Mouse (Mus musculus) stomach, embryonic 14.5 days (tissue): Measurements from ENCODE around the gene Spen. TPM values are rescaled to one million over a fixed set of nuclear protein-coding genes. Genes with fewer than 3 reads are reported as not detected.

ENCODE experiments used
- ATAC-seq: fragments of 200-750 bp; cut with Nextera tagmentation; 2 replicates; pipeline ENCODE4 v1.8.0; 2017; ENCODE audit warnings: low read depth, moderate TSS enrichment; ENCODE audit not compliant: insufficient number of reproducible peaks, insufficient read depth, low FRiP score
- H3K27ac ChIP-seq: fragments of 300-500 bp; sonication (generic); 2 replicates; pipeline ENCODE4 v1.5.1; 2014; ENCODE audit warnings: mild to moderate bottlenecking, low read length, moderate library complexity, mixed read lengths
- H3K27me3 ChIP-seq: fragments of 300-500 bp; sonication (generic); 2 replicates; pipeline ENCODE4 v1.6.1; 2014; ENCODE audit warnings: low read length, control low read depth, mixed read lengths; ENCODE audit not compliant: control insufficient read depth, insufficient read depth
- H3K36me3 ChIP-seq: fragments of 300-500 bp; sonication (generic); 2 replicates; pipeline ENCODE4 v1.6.1; 2014; ENCODE audit warnings: mild to moderate bottlenecking, control low read depth, low read length, moderate library complexity, mixed read lengths; ENCODE audit not compliant: control insufficient read depth, insufficient read depth
- H3K4me1 ChIP-seq: fragments of 300-500 bp; sonication (generic); 2 replicates; pipeline ENCODE4 v1.6.1; 2014; ENCODE audit warnings: low read length, control low read depth, mixed read lengths; ENCODE audit not compliant: control insufficient read depth, insufficient read depth
- H3K4me2 ChIP-seq: fragments of 300-500 bp; sonication (generic); replicated peaks from 2 replicates; pipeline ENCODE4 v1.6.1; 2014; ENCODE audit warnings: low read depth, low read length, control low read depth
- H3K4me3 ChIP-seq: fragments of 300-500 bp; sonication (generic); 2 replicates; pipeline ENCODE4 v1.5.1; 2014; ENCODE audit warnings: low read depth, low read length, control low read depth
- H3K9ac ChIP-seq: fragments of 300-500 bp; sonication (generic); replicated peaks from 2 replicates; pipeline ENCODE4 v1.6.1; 2014; ENCODE audit warnings: low read depth, mild to moderate bottlenecking, control low read depth, low read length, moderate library complexity, mixed read lengths
- H3K9me3 ChIP-seq: fragments of 300-500 bp; sonication (generic); 2 replicates; pipeline ENCODE4 v1.6.1; 2016; ENCODE audit warnings: low read depth, low read length, control low read depth; ENCODE audit not compliant: control insufficient read depth
- WGBS: fragments of 180-500 bp; shearing (Covaris S2); extraction: QIAGEN DNeasy Blood & Tissue Kit; methylation state at CpG from one replicate; pipeline ENCODE4 v1.1.7; 2014; 5-methylcytosine and 5-hydroxymethylcytosine counted together
- polyA plus RNA-seq: library from polyadenylated mRNA; unstranded; fragments of >200 nt; fragmentation: Nextera tagmentation; extraction: Ambion mirVana; gene quantifications from 2 replicates; pipeline ENCODE4 v1.2.1, GENCODE M21; 2014

Gene Spen
- polyA plus RNA-seq, 1 experiment from 2014 or later, result 16.9 TPM

DNA sequence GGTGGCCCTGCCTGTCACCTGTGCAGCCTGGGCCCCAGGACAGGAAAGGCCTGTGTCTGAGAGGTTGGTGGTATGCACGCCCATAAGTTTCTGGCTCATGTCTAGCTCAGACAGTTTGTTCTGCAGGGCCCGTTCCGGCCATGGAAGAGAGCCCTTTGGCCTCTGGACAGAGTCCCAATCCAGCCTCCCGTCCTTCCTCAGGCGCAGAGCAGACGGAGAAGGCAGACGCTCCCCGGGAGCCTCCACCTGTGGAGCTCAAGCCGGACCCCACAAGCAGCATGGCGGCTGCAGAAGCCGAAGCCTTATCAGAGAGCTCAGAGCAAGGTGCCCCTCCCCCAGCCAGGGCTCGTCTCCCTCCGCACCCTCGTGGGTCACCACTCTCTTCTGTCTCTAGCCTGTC is 74.9 kb downstream of the Spen start:
- H3K36me3 ChIP-seq, result peaks cover 61% of the 10 kb centered on the region
- H3K4me2 ChIP-seq, result no peak overlapping the region
- no peak overlapping the region for H3K4me3 ChIP-seq
- no peak for ATAC-seq
- no peaks in the 10 kb centered on the region for H3K4me1 ChIP-seq
- no peak overlapping the region for H3K9ac ChIP-seq
- no peaks in the 10 kb centered on the region for H3K9me3 ChIP-seq
- no peak overlapping the region for H3K27ac ChIP-seq
- WGBS, result 80% methylated on average over 14 of the region's 14 CpGs
- H3K27me3 ChIP-seq, result no peaks in the 10 kb centered on the region

GRCm38 (mm10) chr4:141461576-141461975 is 76.8 kb downstream of the Spen start:
- H3K27me3 ChIP-seq, result no peaks in the 10 kb centered on the region
- H3K4me1 ChIP-seq, result 0 out of 2 replicates have a peak, but pooled peaks cover 4% of the 10 kb centered on the region
- H3K27ac ChIP-seq, result no peak overlapping the region
- ATAC-seq, result no peak
- H3K4me3 ChIP-seq, result no peak overlapping the region
- H3K36me3 ChIP-seq, result peaks cover 47% of the 10 kb centered on the region
- no peak overlapping the region for H3K4me2 ChIP-seq
- H3K9me3 ChIP-seq, result no peaks in the 10 kb centered on the region
- WGBS, result 89% methylated on average over 12 of the region's 12 CpGs
- H3K9ac ChIP-seq, result no peak overlapping the region

GRCm38 (mm10) chr4:141461088-141461487 is 77.3 kb downstream of the Spen start:
- H3K9me3 ChIP-seq, result no peaks in the 10 kb centered on the region
- 0 out of 2 replicates have a peak, but pooled peaks cover 4% of the 10 kb centered on the region for H3K4me1 ChIP-seq
- H3K36me3 ChIP-seq, result peaks cover 42% of the 10 kb centered on the region
- no peaks in the 10 kb centered on the region for H3K27me3 ChIP-seq
- H3K4me2 ChIP-seq, result no peak overlapping the region
- no peak for ATAC-seq
- WGBS, result 63% methylated on average over 12 of the region's 12 CpGs
- H3K9ac ChIP-seq, result no peak overlapping the region
- no peak overlapping the region for H3K4me3 ChIP-seq
- H3K27ac ChIP-seq, result no peak overlapping the region

- 90% methylated on average over 4 of the region's 4 CpGs for WGBS
- Histone ChIP-seq H3K4me3 (no peak overlapping the region), H3K4me2 (no peak overlapping the region), H3K27ac (no peak overlapping the region), H3K36me3 (peaks cover 36% of the 10 kb centered on the region), H3K9me3 (no peaks in the 10 kb centered on the region), H3K4me1 (0 out of 2 replicates have a peak, but pooled peaks cover 4% of the 10 kb centered on the region), H3K27me3 (no peaks in the 10 kb centered on the region), H3K9ac (no peak overlapping the region)
- ATAC-seq, result no peak
These were observed 77.9 kb downstream of the Spen start for GRCm38 (mm10) chr4:141460481-141460880.

GRCm38 (mm10) chr4:141459766-141460165 is 78.6 kb downstream of the Spen start:
- peak overlapping the region; percentile 66; the same call in 1 of the 2 replicates for H3K27ac ChIP-seq
- 86% methylated on average over 9 of the region's 9 CpGs for WGBS

DNA sequence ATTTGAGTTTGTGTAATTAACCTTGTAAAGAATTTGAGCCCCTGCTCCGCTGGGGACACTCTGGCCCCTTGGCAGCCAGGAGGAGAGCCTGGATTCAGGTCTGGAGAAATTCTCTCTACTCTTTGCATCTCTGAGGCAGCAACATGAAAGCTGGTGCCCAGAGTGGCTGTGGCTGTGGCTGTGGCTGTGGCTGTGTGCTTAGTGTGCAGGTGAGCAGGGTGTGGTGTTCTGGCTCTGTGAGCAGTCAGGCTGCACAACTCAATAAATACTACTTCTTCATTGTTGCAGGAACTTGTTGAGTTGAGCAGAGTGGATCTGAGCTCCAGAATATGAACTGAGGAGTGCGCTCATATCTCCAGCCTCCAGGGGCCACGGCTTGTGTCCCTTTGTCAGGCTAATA is 79.5 kb downstream of the Spen start:
- H3K9me3 ChIP-seq, result no peaks in the 10 kb centered on the region
- no peak overlapping the region for H3K4me3 ChIP-seq
- no peak overlapping the region for H3K4me2 ChIP-seq
- peak overlapping the region; percentile 66; the same call in 1 of the 2 replicates for H3K27ac ChIP-seq
- 0 out of 2 replicates have a peak, but pooled peaks cover 4% of the 10 kb centered on the region for H3K4me1 ChIP-seq
- WGBS, result 63% methylated on average over 3 of the region's 3 CpGs
- no peak overlapping the region for H3K9ac ChIP-seq
- peaks cover 20% of the 10 kb centered on the region for H3K36me3 ChIP-seq
- no peak for ATAC-seq
- no peaks in the 10 kb centered on the region for H3K27me3 ChIP-seq

More at GRCm38 (mm10) chr4:141459766-141460165, 78.6 kb downstream of the Spen start:
- Histone ChIP-seq H3K4me3 (no peak overlapping the region), H3K36me3 (peaks cover 29% of the 10 kb centered on the region), H3K9me3 (no peaks in the 10 kb centered on the region), H3K9ac (no peak overlapping the region), H3K27me3 (no peaks in the 10 kb centered on the region), H3K4me2 (no peak overlapping the region), H3K4me1 (0 out of 2 replicates have a peak, but pooled peaks cover 4% of the 10 kb centered on the region)
- no peak for ATAC-seq

- H3K4me1 ChIP-seq, result 0 out of 2 replicates have a peak, but pooled peaks cover 4% of the 10 kb centered on the region
- H3K36me3 ChIP-seq, result peaks cover 13% of the 10 kb centered on the region
- no peak overlapping the region for H3K4me2 ChIP-seq
- no peaks in the 10 kb centered on the region for H3K27me3 ChIP-seq
- H3K4me3 ChIP-seq, result no peak overlapping the region
- no peak overlapping the region for H3K9ac ChIP-seq
- H3K9me3 ChIP-seq, result no peaks in the 10 kb centered on the region
- peak overlapping the region; percentile 66; the same call in 1 of the 2 replicates for H3K27ac ChIP-seq
- ATAC-seq, result peak; percentile 75
- WGBS, result 10% methylated on average over 7 of the region's 7 CpGs
These were observed 80.2 kb downstream of the Spen start for GRCm38 (mm10) chr4:141458236-141458635.

- 0 out of 2 replicates have a peak, but pooled peaks cover 4% of the 10 kb centered on the region for H3K4me1 ChIP-seq
- no peak overlapping the region for H3K9ac ChIP-seq
- H3K4me2 ChIP-seq, result no peak overlapping the region
- no peak overlapping the region for H3K4me3 ChIP-seq
- H3K27ac ChIP-seq, result no peak overlapping the region
- no peaks in the 10 kb centered on the region for H3K27me3 ChIP-seq
- WGBS, result 92% methylated on average over 14 of the region's 14 CpGs
- H3K36me3 ChIP-seq, result peaks cover 10% of the 10 kb centered on the region
- no peaks in the 10 kb centered on the region for H3K9me3 ChIP-seq
- no peak for ATAC-seq
These were observed 82.0 kb downstream of the Spen start for GRCm38 (mm10) chr4:141456193-141456938.
